Mouse (Mus musculus) olfactory bulb, adult 2 months (tissue): Measurements from ENCODE around the gene Tle3. TPM values are rescaled to one million over a fixed set of nuclear protein-coding genes. Genes with fewer than 3 reads are reported as not detected.

Experiments used
- H3K27ac ChIP-seq: fragments of 200-500 bp; 2 replicates; pipeline ENCODE4 v1.5.1; 2012; ENCODE audit warnings: low read depth, low read length; ENCODE audit not compliant: insufficient read depth
- H3K4me1 ChIP-seq: fragments of 200-500 bp; 2 replicates; pipeline ENCODE4 v1.6.1; 2012; ENCODE audit warnings: low read length; ENCODE audit not compliant: control insufficient read depth, insufficient read depth
- H3K4me3 ChIP-seq: fragments of 200-500 bp; 2 replicates; pipeline ENCODE4 v1.5.1; 2012; ENCODE audit warnings: mild to moderate bottlenecking, low read depth, low read length, moderate library complexity; ENCODE audit not compliant: insufficient read depth
- CTCF ChIP-seq: fragments of 200-500 bp; IDR thresholded peaks from 2 replicates; pipeline ENCODE4 v1.5.1; 2012; ENCODE audit warnings: low read depth, mild to moderate bottlenecking, low read length, moderate library complexity; ENCODE audit not compliant: insufficient read depth
- POLR2A ChIP-seq: fragments of 200-500 bp; IDR thresholded peaks from 2 replicates; pipeline ENCODE4 v1.6.1; 2012; ENCODE audit warnings: mild to moderate bottlenecking, low read depth, low read length, moderate library complexity; ENCODE audit not compliant: insufficient read depth
- whole genome bisulfite sequencing: fragments of 180-500 bp; shearing (Covaris S2); methylation state at CpG from one replicate; pipeline ENCODE4 v1.1.7; 2018; 5-methylcytosine and 5-hydroxymethylcytosine counted together
- polyA plus RNA-seq: library from polyadenylated mRNA; stranded (reverse); fragments of >200 nt; gene quantifications from 2 replicates; pipeline ENCODE4 v1.2.4, GENCODE M21; 2012; ENCODE audit warnings: low replicate concordance; ENCODE audit not compliant: missing spikeins, insufficient read depth, insufficient read length

Tle3 gene
- polyA plus RNA-seq, 1 experiment, result not detected

DNA sequence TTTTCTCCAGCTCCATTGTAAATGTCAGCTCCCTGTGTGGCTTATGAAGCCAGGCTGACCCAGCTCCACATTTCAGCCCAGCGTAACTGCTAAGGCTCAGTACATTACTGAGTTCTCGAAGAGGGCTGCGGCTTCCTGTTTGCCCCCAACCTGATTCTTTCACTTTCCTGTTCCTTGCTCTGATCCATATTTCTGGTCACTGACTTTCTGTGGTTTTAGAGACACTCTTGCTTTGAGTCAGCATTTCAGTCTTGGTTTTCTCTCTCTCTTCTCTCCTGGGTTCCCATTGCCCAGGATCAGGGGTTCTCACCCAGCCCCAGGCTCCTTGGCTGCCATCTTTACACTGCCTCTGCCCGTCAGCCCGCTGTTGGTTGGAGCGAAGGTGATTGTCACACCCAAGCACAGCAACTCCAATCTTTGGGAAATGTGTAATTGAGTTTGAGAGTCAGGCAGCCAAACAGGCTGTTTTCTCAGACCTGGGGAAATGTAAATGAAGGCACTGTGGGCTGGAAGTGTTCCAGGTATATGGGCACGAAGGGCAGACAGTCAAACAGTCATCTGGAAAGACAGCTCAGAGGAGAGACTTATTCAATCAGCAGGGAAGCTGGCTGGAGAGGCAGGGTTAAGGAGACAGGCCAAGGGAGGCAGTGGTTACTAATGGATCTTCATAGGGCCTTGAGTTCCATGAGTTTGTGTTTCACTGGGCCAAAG lies 39.8 kb upstream of the Tle3 start:
- Histone ChIP-seq H3K4me3 (no peak overlapping the region), H3K27ac (no peak overlapping the region), H3K4me1 (peaks cover 4% of the 10 kb centered on the region; the same call in 1 of the 2 replicates)
- 96% methylated on average over 7 of the region's 7 CpGs for WGBS
- TF ChIP-seq POLR2A, result no peak

DNA sequence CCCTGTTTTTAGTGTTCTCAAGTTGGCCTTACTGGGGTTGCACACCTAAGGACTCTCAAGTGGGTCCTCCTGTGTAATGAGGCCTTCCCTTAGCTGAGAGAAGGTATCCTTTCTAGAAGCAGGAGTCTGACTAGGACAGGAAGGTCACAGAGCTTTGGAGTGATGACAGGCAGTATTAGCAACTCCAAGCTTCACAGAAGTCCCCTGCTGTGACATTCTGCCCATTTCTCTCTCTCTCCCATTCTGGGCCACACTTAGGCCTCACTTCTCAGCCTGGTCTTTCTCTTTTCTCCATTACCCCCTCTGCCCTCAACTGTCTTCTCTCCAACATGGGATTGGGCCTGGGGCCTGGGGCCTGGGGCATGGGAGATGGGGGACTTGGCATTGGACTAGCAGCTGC lies 36.0 kb upstream of the Tle3 start:
- H3K4me1 ChIP-seq, result peaks cover 17% of the 10 kb centered on the region
- no peak for TF ChIP-seq POLR2A
- H3K27ac ChIP-seq, result no peak overlapping the region
- no peak overlapping the region for H3K4me3 ChIP-seq

DNA sequence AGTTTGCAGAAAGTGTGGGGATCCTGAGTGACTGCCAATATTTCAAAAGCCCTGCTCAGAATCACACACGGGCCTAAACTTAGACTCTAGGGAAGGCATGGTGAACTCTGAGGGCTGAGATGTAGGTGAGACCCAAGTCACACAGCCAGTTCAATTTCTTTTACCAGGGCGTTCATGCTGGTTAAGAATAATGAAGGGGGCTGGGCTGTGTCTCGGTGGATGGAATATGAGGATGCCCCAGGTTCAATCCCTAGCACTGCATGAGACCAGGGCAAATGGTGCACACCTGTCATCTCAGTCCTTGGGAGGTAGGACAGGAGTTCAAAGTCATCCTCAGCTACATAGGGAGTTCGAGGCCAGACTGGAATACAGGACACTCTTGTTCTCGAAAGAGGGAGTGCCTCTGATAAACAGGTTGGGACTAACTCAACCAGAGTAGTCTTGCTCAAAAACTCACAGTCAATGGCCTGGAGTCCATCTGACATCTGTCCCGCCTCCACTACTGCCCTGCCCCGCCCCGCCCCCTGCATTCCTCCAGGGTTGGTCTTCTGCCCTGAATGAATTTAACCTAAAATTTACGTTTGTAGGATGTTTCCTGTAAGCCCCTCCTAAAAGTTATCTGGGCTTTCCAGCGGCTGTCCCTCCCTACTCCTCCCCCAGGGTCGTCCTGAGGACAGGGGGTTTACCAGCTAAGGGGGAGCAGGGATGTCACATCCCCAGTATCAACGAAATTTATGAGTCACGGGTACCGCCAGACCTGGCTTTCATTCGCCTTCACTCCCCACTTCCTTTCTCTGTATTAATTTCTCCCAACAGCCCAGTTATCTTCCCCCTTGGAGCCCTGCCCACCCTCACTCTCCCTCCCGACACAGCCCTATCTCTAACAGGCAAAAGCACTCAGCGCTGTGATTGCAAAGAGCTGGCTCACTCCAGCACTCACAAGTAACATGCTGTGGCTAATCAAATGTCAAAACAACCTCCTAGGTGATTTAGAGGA lies 35.3 kb upstream of the Tle3 start:
- Histone ChIP-seq H3K4me3 (no peak overlapping the region), H3K4me1 (peaks cover 17% of the 10 kb centered on the region), H3K27ac (no peak overlapping the region)
- WGBS, result 72% methylated on average over 17 of the region's 17 CpGs
- TF ChIP-seq CTCF, result no peak
- TF ChIP-seq POLR2A, result no peak

DNA sequence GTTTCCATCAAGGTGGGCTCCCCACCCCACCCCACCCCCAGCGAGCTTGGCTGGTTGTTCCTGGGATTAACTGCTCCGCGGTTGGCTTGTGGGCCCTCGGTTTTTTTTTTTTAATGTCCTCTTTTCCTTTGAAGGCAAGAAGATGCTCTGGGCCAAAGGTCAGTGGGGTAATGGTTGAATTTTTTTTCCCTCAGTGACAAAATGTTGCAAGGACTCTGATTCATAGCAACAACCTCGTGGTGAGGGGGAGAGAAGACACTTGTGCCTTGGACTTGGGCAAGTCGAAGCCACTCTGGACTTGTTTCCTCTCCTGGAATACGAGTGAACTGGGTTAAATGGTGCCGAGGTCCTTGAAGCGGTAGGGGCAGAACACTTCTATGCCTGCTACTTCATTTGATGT lies 34.5 kb upstream of the Tle3 start:
- WGBS, result 51% methylated on average over 9 of the region's 9 CpGs
- H3K27ac ChIP-seq, result no peak overlapping the region
- peaks cover 17% of the 10 kb centered on the region for H3K4me1 ChIP-seq
- no peak overlapping the region for H3K4me3 ChIP-seq
- TF ChIP-seq CTCF (no peak), POLR2A (no peak)

DNA sequence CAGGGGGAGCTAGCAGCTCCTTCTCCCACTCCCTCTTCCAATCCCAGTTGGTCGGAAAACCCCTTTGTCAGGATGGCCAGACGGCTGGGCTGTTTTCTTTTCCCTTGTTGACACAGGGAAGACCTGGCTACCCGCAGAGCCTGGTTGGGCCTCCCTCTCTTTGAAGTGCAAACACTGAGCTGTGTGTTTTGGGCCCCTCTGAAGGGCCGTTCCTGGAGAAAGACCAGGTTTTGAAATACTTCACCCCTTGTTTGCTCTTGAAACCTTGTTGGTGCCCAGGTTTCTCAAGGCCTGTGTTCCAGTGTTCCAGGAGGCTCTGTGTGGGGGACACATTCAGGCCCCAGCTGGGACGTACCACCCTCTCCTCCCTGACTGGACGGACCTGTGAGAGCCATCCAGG lies 32.9 kb upstream of the Tle3 start:
- Histone ChIP-seq H3K27ac (no peak overlapping the region), H3K4me3 (no peak overlapping the region), H3K4me1 (peaks cover 17% of the 10 kb centered on the region)
- TF ChIP-seq POLR2A (no peak), CTCF (no peak)
- WGBS, result 86% methylated on average over 6 of the region's 6 CpGs

DNA sequence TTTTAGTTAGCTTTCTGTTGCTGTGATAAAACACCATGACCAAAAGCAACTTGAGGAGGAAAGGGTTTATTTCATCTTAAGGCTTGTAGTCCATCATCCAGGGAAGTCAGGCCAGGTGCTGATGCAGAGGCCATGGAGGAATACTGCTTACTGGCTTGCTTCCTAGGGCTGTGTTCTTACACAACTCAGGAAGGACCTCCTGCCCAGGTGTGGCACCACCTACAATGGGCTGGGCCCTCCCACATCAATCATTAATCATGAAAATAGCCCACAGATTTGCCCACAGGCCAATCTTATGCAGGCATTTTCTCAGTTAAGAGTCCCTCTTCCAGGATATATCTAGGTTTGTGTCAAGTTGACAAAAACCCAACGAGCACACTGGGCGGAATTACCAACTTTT lies 31.8 kb upstream of the Tle3 start:
- Histone ChIP-seq H3K27ac (no peak overlapping the region), H3K4me3 (no peak overlapping the region), H3K4me1 (peaks cover 17% of the 10 kb centered on the region)
- no peak for TF ChIP-seq POLR2A
- no peak for TF ChIP-seq CTCF
- 100% methylated on average over 2 of the region's 2 CpGs for WGBS

DNA sequence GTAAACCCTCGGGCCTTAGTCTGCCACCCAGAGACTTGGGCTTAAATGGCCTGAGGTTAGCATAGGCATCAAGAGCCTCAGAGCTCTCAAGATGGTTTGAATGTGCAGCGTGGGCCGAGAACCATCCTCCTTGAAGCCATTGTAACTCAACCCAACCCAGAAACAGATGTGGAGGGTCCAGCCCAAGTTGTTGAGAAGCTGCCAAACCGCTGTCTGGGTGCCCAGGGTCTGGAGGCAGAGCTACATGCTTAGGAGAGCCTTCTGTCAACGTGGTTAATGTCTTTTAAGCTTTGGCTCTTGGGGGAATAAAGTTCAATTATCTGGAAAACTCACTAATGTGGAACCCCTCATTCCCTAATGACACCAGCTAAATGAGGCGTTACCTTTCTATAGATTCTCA lies 29.9 kb upstream of the Tle3 start:
- Histone ChIP-seq H3K4me3 (no peak overlapping the region), H3K27ac (no peak overlapping the region), H3K4me1 (peaks cover 14% of the 10 kb centered on the region)
- TF ChIP-seq POLR2A (no peak), CTCF (no peak)
- 88% methylated on average over 6 of the region's 6 CpGs for WGBS

DNA sequence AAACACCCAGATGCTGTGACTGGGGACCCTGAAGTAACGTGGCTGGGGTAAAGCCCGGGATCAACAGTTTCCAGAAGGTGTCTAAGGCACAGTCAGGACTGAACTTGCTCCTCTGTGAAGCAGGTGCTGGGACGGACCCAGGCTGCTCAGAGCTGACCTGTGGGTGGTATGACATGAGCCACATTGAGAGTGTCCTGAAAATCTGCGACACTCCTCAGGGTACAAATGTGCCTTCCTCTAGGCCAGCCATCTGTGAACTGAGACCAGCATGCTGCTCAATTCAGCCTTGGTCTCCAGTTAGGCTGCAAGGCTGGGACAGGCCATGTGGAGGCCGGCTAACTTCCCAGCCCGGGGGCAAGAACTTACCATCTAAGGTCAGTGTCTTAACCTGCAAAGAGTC lies 27.5 kb upstream of the Tle3 start:
- no peak overlapping the region for H3K27ac ChIP-seq
- H3K4me3 ChIP-seq, result no peak overlapping the region
- TF ChIP-seq POLR2A (no peak), CTCF (no peak)
- 95% methylated on average over 6 of the region's 6 CpGs for WGBS
- peaks cover 9% of the 10 kb centered on the region for H3K4me1 ChIP-seq

DNA sequence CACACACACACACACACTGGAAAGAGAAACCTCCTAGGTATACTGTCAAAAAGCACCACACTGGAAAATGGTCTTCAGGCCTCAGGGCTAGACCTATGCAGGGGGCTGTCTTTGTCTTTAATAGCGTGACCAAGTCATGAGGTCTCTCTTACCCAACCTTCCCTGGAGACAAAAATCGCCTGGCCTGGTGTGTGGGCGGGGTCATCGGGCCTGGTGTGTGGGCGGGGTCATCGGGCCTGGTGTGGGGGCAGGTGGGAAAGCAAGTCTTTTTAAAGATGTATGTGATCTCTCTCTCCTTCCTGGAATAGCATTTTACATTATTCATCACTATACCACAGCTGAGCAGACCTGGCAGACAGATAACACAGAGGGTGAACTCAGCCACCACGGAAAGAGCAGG lies 25.2 kb upstream of the Tle3 start:
- H3K4me1 ChIP-seq, result peaks cover 8% of the 10 kb centered on the region
- 63% methylated on average over 7 of the region's 7 CpGs for WGBS
- TF ChIP-seq CTCF, result no peak
- no peak for TF ChIP-seq POLR2A
- H3K4me3 ChIP-seq, result no peak overlapping the region
- no peak overlapping the region for H3K27ac ChIP-seq
